Mouse (Mus musculus) lung, adult 18-20 months (tissue): ENCODE data around the gene Gmpr.
A peak's percentile ranks its signal among the peaks of the same experiment; 100 is the strongest.
"Not testable (repeated sequence)": the region's sequence is repeated elsewhere in the genome, so short reads cannot be mapped to it uniquely, and the experiment has no call there.

Experiments used
- DNase-seq, 2 experiments: peaks; one replicate each; pipeline ENCODE4 v3.0.0; 2022; ENCODE audit warnings: mixed read lengths in 2 of 2

Gene Gmpr

DNA sequence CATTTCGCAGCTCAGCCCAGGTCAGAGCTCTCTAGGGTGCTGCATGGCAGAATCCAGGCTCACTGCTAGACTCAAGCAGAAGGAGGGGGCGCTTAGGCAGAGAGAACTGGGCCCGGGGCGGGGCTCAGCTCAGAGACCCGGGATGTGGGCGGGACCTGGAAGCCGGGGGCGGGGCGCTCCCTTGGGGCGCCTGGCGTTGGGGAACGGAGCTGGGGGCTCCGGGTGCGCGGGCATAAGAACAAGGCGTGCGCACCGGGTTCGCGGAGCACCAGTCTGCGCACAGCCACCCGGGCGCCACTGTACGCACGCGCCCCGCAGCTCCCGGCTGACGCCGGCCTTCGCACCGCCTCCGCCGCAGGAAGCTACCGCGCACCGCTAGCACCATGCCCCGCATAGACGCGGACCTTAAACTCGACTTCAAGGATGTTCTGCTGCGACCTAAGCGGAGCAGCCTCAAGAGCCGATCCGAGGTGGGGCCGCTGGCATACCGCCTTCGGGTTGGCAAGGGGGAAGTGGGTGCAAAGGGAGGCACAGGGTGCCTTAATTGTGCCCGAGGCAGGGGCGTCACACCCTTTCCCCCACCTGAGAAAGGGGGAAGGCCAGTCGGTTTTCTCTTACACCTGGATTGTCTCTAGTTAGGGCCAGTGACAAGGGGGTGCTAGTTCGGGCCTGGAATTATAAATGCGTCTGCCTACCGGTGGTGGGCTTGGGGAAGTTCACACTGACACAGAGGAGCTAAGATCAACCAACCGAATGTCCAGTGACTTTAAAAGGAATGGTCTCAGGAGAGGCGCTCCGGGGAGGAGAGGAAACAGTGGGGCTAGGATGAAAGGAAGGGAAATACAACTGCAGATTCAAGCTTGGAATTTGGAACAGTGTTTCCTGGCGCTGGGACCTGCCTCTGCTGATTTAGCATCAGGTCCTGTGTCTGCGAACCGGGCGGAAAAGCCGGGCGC, at the start of gene Gmpr:
Gene Gmpr, plus strand, starts transcription at position 171 of the 956 bp plus-strand sequence.
- DNase-seq = peak; percentile 62 to 72

DNA sequence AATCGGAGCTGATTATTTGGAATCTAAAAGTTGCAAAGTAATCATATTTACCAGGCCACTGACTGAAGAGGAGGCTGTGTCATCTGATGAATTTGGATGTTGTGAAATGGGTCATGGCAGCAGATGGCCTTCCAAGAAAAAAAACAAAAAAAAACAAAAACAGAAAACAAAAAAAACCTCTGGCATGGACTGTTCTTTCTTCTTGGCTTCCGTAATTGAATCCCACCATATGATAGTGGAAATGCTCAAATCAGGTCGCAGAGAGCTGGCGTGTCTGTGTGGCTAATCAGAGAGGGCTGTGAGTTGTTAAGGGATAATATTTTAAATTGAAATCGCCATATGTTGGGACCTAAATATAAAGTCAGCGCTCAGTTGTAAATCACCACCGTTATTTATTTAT, 49.8 kb upstream of the Gmpr start:
- no peak for DNase-seq

DNA sequence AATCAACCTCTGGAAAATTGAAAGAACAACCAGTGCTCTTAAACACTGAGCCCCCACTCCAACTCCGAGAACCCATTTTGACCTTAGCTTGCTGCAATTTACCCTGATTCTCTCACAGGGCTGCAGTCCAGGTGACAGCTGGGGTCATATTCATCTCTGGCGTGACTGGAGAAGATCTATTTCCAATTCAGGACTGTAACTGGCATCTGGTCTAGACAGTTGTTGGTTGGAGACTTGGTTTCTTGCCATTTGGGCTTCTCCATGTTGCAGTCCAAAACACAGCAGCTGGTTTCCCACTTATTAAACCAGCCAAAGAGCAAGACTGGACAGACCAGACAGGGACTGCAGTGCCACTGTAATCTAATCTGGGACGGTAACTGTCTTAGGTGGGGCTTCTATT, 47.1 kb upstream of the Gmpr start:
- DNase-seq = no peak

DNA sequence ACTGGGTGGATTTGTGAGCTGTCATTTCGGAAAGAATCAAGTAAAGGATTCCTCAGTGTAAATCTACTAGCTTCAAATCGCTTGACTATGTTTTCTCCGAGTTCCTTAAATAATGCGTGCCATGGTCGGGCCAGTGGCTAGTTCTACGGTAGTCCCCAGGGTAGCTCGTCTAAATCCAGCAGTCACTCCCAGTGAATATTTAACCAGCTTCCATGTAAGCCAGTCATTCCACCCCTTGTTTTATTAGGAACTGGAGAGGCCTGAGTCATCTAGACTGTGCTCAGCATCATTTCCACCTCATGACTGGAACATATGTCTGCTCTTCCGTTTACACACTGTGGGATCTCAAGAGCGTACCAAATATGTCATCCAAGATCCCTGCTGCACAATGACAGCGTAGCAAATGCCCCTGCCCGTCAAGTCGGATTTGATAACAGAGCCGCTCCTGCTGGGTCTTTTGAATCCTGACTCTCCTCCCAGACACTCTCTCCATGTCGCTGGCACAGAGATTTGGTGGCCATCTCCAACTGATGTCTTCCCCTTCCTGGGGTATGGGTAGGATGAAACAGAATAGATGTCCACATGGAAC, 45.8 kb upstream of the Gmpr start:
- DNase-seq = no peak

DNA sequence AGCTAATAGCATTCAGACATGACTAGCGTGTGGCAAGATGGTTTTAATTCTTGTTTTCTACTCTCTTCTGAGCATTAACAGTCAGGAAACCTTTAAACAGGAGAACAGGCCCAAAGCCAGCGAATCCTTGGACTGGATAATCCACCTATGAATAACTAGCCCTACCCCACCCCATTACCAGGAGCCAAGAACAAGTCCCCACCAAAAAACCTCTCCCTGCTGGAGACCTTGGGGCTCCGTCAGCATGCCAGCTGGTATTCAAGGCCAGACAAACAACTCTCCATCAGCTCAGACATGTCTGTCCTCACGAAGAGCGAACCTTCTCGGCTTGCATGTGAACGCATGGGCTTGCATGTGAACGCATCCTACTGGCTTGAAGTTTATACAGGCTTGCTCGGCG, 41.6 kb upstream of the Gmpr start:
- no peak for DNase-seq

DNA sequence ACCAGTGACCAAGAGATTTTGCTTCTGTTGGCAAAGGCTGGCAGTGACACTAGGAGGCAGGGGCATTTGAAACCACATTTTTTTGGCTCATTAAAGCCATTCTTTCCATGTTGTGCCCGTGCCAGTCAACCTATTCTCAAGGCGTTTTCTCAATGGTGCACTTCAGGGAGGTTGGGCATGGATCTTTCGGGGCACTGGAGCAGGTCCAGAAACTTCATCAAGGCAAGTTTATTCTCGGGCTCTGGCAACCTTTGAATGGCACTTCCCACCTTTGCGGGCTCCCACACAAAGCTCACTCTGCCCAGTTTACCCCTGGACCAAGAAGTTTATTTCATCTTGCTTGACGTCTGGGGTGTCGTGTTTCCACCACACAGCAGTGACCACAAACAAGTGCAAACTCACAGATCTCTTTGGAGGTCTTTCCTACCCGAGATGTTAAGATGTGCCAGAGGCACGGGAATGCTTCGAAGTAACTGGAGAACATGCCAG, 41.2 kb upstream of the Gmpr start:
- DNase-seq = peak in 1 of 2 experiments; percentile 7

DNA sequence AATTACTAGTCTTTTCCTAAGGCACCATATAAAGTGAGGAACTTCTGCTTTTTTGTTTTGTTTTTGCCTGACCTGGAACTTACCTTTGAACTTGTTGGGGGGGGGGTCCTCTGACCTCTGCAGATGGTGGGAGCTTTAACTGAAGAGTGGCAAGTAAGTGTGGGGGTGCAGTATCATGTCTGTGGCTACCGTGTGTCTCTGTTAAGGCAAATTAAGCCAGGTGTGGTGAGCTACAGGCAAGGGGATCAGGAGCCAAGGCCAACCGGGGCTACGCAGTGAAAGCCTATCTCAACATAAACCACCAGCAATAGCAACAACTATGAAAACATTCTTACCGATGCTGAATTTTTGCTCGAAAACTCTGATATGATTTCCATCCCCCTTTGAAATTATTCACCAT, 38.5 kb upstream of the Gmpr start:
- DNase-seq = no peak

DNA sequence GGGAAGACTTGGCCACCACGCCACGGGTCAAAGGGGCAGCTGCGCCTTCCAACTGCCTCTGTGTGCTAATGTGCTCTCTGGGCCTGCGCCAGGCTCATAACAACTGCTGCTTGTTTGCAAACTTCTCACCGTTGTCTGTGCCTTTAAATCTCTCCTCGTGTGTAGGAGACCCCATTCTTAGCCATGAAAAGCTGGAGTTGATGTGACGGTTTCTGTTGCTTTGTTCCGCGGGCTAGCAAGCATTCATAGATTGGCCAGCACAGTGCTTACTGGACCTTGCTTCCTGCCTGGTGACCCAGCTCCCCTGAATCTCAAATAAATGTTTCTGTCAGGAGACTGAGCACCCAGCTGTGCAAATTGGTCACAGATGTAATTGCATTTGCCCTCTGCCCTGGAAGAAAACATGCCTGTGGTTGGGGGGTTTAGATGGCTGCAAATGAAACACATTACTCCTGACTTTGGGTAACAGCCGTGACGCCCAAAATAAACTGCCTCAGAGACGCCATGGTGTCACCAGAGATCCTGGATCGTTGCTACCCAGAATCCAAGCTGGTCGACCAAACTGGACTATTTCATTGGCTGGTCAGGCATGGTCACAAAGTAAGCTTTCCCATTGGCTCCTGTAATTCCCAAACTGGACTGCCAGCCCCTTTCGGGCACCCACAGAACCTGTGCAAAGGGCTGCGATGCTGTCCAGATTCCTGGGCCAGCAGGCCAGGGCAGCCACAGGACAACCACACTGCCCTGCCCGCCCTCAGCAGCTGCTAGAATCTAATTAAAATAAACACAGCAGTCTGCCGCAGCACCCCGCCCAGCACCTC, 37.6 kb upstream of the Gmpr start:
- peak in 1 of 2 experiments; percentile 18 for DNase-seq

DNA sequence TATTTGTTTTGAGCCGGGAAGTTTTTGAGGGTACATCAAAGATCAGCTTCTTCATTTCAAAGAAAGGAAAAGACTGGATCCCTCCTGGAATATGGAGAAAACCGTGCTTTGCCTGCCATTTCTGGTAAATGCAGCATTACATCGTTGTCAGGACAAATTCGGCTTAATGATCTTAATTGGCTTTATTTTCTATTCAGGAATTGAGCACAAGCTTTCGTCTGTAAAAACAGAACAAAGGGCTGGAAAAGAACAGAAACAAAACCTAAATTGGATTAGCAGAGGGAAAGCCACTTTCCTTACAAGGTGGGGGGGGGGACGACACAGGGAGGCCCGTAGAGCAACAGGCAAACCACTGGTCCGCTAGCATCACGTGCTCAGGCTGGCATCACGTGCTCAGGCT, 33.9 kb upstream of the Gmpr start:
- no peak for DNase-seq

DNA sequence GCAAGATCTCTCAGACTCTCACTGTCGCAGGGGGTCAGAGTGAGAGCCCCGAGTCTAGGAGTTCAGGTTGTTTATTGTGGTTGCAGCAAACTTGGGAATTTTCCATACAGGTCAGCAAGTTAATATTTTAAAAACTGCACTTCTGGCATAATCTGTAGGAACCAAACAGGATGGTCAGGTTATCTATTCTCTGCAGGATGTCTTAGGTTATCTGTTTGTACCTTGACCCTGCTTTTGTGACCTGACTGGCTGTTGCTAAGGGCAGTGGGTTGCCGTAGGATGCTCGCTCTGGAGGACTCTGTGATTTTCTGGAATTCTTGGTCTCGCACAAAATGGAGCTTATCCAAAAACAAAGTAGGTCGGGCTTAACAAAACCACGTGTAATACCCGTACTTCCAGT, 31.9 kb upstream of the Gmpr start:
- no peak for DNase-seq

DNA sequence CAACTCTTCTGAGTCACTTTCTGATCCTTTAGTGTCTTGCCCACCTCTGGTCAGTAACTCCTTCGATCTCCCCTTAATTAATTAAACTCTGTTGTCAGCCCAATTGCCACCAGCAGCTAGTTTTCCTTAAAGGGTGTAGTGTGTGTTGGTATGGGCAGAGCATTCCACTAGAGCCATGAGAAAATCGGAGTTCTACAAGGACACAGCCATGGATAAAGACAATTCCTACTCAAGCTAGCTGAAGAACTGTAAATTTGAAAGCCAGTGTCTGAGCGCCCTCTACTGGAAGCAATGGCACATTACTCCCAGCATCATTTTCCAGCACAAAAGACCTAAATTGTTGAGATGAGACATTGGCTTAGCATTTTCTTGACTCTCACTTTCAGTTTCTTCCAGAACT, 30.1 kb upstream of the Gmpr start:
- DNase-seq = peak; percentile 56 to 63

DNA sequence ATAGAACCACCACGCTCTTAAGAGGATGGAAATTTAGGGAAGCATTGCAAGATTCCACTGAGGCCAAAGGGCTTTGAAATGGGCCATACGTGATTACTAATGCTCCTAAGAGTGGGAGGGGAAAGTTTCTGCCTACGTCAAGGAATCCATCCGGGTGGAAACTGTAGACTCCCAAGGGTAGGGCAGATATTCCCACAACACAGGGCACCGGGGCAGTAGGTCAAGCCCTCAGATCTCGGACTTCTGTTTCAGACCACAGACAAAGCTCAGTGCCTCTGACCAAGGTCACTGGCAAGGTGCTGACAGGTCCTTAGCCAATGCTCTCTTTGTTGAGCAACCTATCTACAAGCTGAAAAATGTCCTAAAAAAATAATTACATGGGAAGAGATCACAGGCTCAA, 27.3 kb upstream of the Gmpr start:
- no peak for DNase-seq

DNA sequence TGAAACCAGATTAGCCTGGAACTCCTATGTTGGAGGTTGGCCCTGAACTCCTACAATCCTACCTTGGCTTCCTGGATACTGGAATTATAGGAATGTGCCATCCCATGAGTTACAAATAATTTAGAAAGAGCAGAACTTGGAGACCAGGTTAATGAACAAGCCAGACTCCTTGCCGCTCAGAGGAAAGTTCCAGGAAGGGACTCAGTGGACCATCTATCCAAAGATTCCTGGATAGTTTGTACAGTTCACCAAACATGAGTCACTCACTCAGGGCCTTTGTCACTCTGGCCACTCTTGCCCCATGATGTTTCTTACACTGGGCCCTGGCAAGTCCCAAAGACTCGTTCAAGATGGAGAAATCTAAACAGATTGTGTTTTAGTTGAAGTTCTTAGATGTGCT, 24.0 kb upstream of the Gmpr start:
- no peak for DNase-seq

DNA sequence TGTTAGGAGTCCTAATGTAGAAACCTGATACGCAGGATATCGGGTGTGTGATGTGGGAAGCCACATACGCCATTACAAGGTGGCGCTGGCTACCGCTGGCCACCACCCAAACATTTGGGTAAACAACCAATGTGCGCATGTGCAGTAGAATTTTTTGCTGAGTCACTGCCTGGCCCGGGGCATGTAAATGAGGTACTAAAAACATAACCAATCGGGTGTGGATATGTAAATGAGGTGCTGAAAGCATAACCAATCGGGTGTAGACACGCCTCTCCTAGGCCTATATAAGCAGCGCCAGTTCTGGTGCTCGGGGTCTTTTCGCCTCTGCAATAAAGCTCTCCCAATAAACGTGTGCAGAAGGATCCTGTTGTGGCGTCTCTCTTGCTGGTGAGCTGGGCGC, 23.3 kb upstream of the Gmpr start:
- DNase-seq = not testable (repeated sequence)

DNA sequence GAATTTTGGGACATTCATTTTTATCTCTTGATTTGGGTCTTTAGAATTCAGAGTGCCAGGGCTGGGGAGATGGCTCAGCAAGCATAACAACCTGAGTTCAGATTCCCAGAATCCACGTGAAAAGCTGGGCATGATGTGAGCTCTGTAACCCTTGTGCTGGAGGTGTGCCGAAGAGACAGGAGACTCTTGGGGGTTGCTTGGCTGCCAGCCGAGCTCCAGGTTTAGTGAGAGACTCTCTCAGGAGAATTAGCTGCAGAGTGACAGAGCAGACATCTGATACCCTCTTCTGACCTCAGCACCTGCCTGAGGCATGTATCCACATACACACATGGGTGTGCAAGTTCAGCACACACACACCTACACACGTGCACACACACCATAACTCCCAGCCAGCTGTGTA, 21.6 kb upstream of the Gmpr start:
- DNase-seq = no peak

DNA sequence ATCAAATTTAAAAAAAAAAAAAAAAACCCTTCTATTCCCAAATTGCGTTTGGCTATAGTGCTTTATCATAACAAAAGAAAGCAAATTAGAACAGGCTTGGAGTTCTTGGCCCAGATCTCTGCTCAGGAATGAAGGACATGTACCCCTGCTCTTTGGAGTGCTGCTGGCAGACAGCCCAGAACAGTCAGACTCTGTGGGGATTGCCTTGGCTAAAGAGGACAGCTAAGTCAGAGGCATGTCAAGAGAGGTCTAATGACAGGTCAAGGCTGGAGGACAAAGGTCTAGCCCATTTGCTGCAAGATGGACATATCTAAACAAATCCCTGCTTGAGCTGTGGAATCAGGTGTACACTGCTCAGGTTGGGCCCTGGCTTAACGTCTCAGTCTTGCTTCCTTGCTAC, 20.6 kb upstream of the Gmpr start:
- DNase-seq = peak; percentile 74 to 79

DNA sequence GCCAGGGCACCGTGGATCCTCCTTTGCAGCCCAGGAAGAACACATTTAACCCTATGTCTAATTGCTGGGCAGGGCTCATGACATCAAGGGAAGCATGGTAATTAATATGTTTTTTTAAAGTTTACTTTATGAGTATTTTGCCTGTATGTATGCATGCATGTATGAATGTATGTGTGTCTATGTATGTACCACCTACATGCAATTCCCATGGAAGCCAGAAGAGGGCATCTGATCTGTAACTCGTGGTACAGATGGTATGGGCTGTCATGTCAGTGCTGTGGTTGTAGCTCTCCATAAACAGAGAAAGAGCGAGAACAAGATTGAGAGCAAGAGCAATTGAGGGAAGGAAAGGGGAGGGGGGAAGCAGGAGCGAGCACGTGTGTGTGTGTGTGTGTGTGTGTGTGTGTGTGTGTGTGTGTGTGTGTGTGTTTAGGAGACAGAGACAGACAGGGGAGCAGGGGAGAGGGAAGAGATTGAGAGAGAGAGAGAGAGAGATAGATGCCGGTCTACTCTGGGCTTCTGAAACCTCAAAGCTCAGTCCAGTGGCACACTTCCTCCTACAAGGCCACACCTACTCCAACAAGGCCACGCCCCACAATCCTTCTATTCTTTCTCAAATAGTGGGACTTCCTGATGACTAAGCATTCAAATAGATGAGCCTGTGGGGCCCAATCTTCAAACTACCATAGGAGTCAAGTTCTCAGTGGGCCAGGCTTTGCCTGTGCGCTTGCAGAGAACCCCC, 15.1 kb upstream of the Gmpr start:
- no peak for DNase-seq

DNA sequence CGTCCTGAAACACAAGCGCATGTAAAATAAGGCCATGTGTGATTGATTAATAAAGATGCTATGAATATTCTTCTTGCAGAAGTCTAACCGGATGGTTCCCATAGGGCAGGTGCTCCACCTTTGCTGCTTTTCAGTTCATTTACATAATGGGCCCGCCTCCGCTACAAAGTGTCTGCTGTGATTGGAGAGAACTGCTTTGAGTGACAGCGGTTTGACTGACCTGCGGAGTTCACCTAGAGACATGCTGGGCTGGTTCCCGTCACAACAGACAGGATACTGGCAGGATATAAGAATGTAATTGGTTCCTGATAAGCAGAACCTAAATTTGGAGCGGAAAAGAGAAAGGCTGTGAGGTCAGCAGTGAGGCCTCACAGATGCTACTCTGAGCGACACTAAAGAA, 13.4 kb upstream of the Gmpr start:
- DNase-seq = peak in 1 of 2 experiments; percentile 38

DNA sequence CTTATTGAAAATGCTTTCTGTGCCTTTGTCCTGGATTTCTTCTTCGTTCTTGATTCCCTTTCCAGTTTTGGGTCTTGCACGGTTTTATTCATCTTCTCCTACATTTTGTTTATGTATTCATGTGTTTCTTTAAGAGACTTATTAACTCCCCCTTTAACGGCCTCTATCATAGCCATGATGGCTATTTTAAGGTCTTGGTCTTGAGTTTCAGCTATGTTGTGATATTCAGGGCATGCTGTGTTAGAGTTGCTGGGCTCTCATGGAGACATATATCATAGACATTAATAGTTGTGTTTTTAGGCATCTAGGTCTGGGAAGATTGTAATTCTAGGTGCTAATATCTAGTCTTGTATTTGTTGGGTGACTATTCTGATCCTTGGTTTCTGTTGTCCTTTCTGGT, 8.6 kb upstream of the Gmpr start:
- DNase-seq = no peak

DNA sequence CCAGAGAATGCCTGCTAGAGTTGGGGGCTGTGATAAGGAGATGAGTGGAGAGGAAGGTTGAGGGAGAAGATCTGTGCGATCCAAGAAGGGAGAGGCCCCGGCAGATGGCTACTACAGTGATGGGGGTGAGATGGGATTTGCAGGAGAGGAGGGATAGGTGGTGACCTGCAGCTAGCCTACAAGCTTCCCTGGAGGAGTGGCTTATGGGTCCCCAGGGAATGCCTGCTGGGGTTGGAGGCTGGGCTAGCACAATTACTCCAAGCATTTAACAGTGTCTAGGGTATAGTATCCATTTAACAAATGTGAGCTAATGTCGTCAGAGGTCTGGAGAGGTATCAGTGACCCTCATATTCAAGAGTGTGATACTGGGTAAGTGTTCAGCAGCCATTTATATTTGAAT, 7.9 kb upstream of the Gmpr start:
- DNase-seq = no peak

DNA sequence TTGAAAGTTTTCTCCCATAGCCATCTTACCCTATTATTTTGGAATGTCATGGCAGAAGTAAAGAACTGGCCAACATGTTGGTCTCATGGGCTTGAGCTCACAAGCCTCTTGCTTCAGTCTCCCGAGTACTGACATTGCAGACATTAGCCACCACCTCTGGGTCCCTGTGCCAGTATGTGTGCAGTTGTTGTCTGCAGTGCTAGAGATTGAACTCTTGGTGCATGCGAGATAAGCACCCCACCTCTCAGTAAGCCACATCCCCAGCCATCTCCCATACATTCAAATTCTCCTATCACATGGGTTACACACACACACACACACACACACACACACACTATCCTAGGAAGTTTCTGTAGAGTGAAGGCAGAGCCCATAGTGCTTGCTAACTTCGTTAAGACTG, 7.3 kb upstream of the Gmpr start:
- no peak for DNase-seq

DNA sequence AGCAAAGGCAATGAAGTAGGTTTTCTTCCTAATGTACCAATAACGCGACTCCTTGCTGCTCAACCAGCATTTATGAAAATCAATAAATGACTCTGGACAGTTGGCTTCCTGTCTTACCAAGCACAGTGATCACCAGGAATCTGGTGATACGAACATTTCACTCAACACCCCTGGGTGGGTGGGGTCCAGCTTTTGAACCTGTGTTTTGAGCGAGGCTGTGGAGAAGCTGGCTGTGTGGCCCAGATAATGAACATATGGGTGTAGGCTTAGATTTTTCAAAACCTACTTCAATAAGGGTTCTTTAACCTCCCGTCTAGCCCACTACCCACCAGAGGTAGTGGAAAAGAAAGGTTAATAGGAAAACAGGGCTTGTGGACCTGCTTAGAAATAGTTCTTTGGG, 4.5 kb upstream of the Gmpr start:
- no peak for DNase-seq

DNA sequence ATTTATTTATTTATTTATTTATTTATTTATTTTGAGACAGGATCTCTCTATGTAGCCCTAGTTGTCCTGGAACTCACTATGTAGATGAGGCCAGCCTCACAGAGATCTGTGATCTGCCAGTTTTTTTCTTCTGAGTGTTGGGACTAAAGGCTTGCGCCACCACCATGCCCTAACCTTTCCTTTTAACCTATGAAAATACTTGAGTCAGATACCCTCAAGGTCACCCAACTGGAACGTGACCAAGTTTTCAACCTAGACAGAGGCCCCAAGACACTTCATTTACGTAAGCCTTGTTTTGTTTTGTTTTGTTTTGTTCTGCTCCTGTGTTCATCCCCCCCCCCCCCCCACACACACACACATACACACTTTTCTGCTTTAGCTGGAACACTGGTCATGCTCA, 1.7 kb upstream of the Gmpr start:
- no peak for DNase-seq
